Mouse (Mus musculus) lung, postnatal 0 days (tissue): ENCODE measurements at regions not wholly inside any gene's neighbourhood (a gene's known extent, or its start where the extent isn't known, plus 50 kb on each side); places are given as distances from the start of the nearest gene placed in this dataset.

Source experiments
- ATAC-seq: fragments of 200-750 bp; cut with Nextera tagmentation; 2 replicates; pipeline ENCODE4 v1.8.0; 2017; ENCODE audit warnings: moderate library complexity
- DNase-seq: peaks from one replicate; pipeline ENCODE4 v3.0.0-alpha.2; 2016; ENCODE audit warnings: low spot score
- H3K27ac ChIP-seq: fragments of 300-500 bp; sonication (generic); 2 replicates; pipeline ENCODE4 v1.5.1; 2014; ENCODE audit warnings: antibody characterized with exemption, mild to moderate bottlenecking, low read length, mixed read lengths
- H3K27me3 ChIP-seq: fragments of 300-500 bp; sonication (generic); replicated peaks from 2 replicates; pipeline ENCODE4 v1.6.1; 2014; ENCODE audit warnings: low read length, mixed read lengths; ENCODE audit not compliant: insufficient read depth
- H3K36me3 ChIP-seq: fragments of 300-500 bp; sonication (generic); 2 replicates; pipeline ENCODE4 v1.6.1; 2014; ENCODE audit warnings: low read length, mixed read lengths; ENCODE audit not compliant: insufficient read depth
- H3K4me1 ChIP-seq: fragments of 300-500 bp; sonication (generic); 2 replicates; pipeline ENCODE4 v1.6.1; 2014; ENCODE audit warnings: antibody characterized with exemption, low read depth, low read length, mixed read lengths; ENCODE audit not compliant: insufficient read depth
- H3K4me2 ChIP-seq: fragments of 300-500 bp; sonication (generic); replicated peaks from 2 replicates; pipeline ENCODE4 v1.6.1; 2014; ENCODE audit warnings: low read depth, mild to moderate bottlenecking, low read length, moderate library complexity, mixed read lengths
- H3K4me3 ChIP-seq: fragments of 300-500 bp; sonication (generic); 2 replicates; pipeline ENCODE4 v1.5.1; 2014; ENCODE audit warnings: low read depth, low read length
- H3K9ac ChIP-seq: fragments of 300-500 bp; sonication (generic); replicated peaks from 2 replicates; pipeline ENCODE4 v1.6.1; 2014; ENCODE audit warnings: low read depth, mild to moderate bottlenecking
- H3K9me3 ChIP-seq: fragments of 300-500 bp; sonication (generic); 2 replicates; pipeline ENCODE4 v1.6.1; 2016; ENCODE audit warnings: low read length, mixed read lengths
- CTCF ChIP-seq: IDR thresholded peaks from 2 replicates; pipeline ENCODE4 v1.5.1; 2016; ENCODE audit warnings: antibody characterized with exemption, mild to moderate bottlenecking
- EP300 ChIP-seq: IDR thresholded peaks from 2 replicates; pipeline ENCODE4 v1.6.1; 2016; ENCODE audit warnings: antibody characterized with exemption, mild to moderate bottlenecking, control low read depth
- WGBS: fragments of 180-500 bp; shearing (Covaris S2); extraction: QIAGEN DNeasy Blood & Tissue Kit; methylation state at CpG from one replicate; pipeline ENCODE4 v1.1.7; 2014; 5-methylcytosine and 5-hydroxymethylcytosine counted together

DNA sequence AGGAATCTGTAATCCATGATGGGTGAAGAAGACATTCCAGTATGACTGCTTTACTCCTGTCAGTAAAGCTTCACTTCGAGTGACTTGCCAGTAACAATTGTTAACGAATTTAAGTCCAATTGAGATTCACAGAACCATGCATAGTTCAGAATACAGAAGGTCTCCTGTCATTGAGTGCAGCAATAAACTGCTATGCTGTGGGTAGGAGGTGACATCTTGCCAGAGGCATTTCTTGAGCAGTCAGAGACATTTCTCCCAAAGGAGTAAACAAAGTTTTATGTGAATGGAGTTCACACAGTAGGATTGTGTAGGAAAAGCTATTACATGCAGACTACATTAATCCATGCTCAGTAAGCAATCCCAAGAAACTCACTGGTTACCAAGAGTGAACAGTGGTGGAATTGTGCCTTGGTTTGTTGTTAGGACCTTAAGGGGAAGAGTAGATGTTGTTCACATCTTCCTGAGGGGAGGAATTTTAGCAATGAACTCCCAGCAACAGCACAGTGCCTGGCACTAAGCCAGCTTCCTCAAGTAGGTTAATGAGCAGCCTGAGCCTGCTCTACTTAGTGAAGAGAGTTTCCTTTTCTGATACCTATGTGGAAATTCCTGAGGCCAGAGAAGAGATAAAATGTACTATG lies 149.1 kb upstream of the Syndig1 start:
- Histone ChIP-seq H3K4me3 (no peak overlapping the region), H3K4me1 (no peaks in the 10 kb centered on the region), H3K9me3 (no peaks in the 10 kb centered on the region), H3K36me3 (no peaks in the 10 kb centered on the region), H3K9ac (no peak overlapping the region), H3K4me2 (no peak overlapping the region), H3K27me3 (no peaks in the 10 kb centered on the region), H3K27ac (no peak overlapping the region)
- no peak for TF ChIP-seq EP300
- 55% methylated on average over 2 of the region's 2 CpGs for WGBS
- peak; percentile 72 for DNase-seq
- peak; percentile 68 for ATAC-seq

DNA sequence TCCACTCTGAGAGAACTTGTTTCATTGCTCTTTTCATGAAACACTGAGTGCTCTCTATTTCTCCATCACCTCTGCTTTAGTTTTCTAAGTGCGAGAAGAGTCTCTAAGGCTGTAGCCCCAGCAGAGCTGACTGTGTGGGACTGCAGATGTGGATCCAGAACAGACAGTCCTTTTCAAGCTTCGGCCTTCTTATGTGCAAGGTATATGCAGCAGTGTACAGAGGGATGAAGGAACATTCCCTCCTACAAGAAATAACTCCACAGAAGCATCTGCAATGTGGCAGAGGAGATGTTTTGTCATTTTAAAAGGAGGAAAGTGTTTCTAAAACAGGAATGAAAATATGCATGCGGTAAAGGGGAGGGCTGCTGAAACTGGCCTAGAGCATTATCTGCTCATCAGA lies 106.7 kb upstream of the Syndig1 start:
- Histone ChIP-seq H3K27me3 (no peaks in the 10 kb centered on the region), H3K27ac (no peak overlapping the region), H3K4me3 (no peak overlapping the region), H3K36me3 (no peaks in the 10 kb centered on the region), H3K4me1 (no peaks in the 10 kb centered on the region), H3K4me2 (no peak overlapping the region), H3K9me3 (no peaks in the 10 kb centered on the region), H3K9ac (no peak overlapping the region)
- DNase-seq, result no peak
- no peak for TF ChIP-seq EP300
- TF ChIP-seq CTCF, result no peak
- no peak for ATAC-seq
- WGBS, result 72% methylated on average over 3 of the region's 3 CpGs

DNA sequence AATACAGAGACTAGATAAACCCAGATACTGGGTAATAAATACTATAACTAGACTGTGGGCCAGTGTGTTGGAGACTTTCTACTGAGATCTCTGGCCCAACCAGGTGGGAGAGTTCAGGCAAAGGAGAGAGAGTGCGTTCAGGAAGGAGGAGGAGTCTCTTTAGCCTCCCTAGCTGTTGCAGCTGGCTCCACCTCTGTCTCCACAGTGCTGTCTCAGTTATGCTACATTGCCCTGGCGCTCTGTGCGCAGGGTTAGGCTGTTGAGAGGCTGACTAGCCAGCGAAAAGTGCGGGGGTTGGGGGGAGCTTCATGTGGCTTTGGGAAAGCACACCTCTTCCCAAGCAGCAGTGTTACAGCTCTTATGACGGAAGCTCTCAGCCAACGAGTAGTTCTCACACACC lies 104.7 kb upstream of the Syndig1 start:
- Histone ChIP-seq H3K27me3 (no peaks in the 10 kb centered on the region), H3K4me3 (no peak overlapping the region), H3K36me3 (no peaks in the 10 kb centered on the region), H3K9ac (no peak overlapping the region), H3K4me1 (no peaks in the 10 kb centered on the region), H3K9me3 (no peaks in the 10 kb centered on the region), H3K27ac (no peak overlapping the region), H3K4me2 (no peak overlapping the region)
- WGBS, result 15% methylated on average over 7 of the region's 7 CpGs
- TF ChIP-seq EP300 (no peak), CTCF (no peak)
- ATAC-seq (peak; percentile 30; the same call in 1 of the 2 replicates), DNase-seq (no peak)

DNA sequence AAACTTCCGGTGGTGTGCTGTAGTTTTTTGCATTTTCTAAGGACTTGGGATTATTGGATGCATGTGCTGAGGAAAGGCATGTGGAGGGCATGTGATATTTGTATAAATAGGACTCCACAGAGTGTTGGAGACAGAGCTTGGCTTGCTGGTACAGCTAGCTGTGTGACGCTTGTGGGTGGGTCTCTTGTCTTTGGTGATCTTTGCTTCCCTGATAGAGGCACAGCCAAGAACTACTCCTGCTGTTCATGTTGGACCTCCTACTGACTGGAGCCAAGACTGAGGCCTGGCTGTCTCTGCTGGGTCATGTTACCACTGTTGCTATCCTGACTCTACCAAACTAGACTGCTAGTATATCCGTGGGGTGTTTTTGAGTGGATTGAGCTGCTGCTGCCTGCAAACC lies 103.1 kb upstream of the Syndig1 start:
- Histone ChIP-seq H3K9me3 (no peaks in the 10 kb centered on the region), H3K4me3 (no peak overlapping the region), H3K27ac (no peak overlapping the region), H3K4me1 (no peaks in the 10 kb centered on the region), H3K9ac (no peak overlapping the region), H3K27me3 (no peaks in the 10 kb centered on the region), H3K36me3 (no peaks in the 10 kb centered on the region), H3K4me2 (no peak overlapping the region)
- 74% methylated on average over 3 of the region's 3 CpGs for WGBS
- TF ChIP-seq EP300 (no peak), CTCF (no peak)
- DNase-seq (no peak), ATAC-seq (no peak)

DNA sequence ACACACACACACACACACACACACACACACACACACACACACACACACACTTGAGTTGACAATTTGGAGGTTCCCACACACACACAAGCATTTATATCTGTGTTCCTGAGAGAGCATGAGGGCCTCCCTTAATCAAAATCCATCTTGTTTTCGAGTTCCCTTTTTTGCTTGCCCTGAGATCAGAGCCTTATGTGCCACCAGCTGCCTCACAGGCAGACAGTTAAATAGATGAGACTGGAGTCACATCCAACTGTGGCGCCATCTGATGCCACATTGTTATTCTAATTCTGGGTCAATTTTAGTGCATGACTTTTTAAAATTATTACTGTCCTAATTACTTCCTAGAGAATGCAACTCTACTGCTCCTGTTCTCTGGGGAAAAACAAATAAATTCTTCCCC lies 91.2 kb upstream of the Syndig1 start:
- TF ChIP-seq CTCF (no peak), EP300 (no peak)
- no peak for ATAC-seq
- Histone ChIP-seq H3K9me3 (no peaks in the 10 kb centered on the region), H3K27ac (no peak overlapping the region), H3K27me3 (no peaks in the 10 kb centered on the region), H3K4me3 (no peak overlapping the region), H3K4me1 (no peaks in the 10 kb centered on the region), H3K4me2 (no peak overlapping the region), H3K9ac (no peak overlapping the region), H3K36me3 (no peaks in the 10 kb centered on the region)
- no peak for DNase-seq
- WGBS, result 57% methylated on average over 2 of the region's 2 CpGs

DNA sequence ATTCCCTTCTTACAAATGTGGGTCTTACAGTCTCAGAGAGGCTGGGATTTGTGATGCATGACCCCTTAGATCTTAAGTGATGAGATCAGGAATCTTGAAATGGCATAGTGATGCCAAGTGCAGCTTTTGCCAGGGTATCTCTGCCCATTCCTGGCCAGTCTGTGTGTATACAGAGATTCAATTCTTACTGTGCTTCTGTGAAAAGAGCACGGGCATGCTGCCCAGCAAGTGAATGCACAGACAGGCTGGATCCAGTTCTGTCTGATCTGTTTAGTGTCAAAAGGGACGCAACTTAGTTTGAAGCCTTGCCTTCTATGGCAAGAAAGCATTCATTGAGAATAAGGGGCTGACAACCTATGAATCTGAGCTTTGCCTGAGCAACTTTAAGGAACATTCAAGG lies 89.1 kb upstream of the Syndig1 start:
- TF ChIP-seq CTCF, result no peak
- DNase-seq (no peak), ATAC-seq (no peak)
- Histone ChIP-seq H3K9ac (no peak overlapping the region), H3K4me1 (no peaks in the 10 kb centered on the region), H3K27ac (no peak overlapping the region), H3K9me3 (no peaks in the 10 kb centered on the region), H3K4me3 (no peak overlapping the region), H3K36me3 (no peaks in the 10 kb centered on the region), H3K27me3 (no peaks in the 10 kb centered on the region), H3K4me2 (no peak overlapping the region)
- 80% methylated on average over 2 of the region's 2 CpGs for WGBS

DNA sequence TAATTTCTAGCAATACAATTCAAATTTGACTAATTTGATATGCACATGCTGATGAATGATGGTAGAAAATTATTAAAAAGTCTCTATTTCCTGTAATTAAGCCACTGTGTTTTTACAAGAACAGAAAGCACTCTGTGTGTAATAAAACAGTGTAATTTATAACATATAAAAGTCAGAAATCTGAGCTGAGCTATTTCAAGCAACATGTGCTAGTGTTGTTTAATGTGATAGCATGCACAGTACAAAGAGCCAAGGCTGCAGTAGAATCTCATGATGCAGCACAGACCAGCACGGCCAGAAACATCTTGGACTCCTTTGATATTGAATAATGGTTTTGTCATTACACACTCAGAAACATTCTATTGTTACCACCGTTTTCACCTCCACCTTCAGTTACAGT lies 86.3 kb upstream of the Syndig1 start:
- TF ChIP-seq EP300 (no peak), CTCF (no peak)
- Histone ChIP-seq H3K36me3 (no peaks in the 10 kb centered on the region), H3K4me1 (no peaks in the 10 kb centered on the region), H3K9me3 (no peaks in the 10 kb centered on the region), H3K27ac (no peak overlapping the region), H3K4me3 (no peak overlapping the region), H3K27me3 (no peaks in the 10 kb centered on the region), H3K9ac (no peak overlapping the region), H3K4me2 (no peak overlapping the region)
- ATAC-seq (no peak), DNase-seq (no peak)
- 81% methylated on average over 2 of the region's 2 CpGs for WGBS
